Mouse (Mus musculus) testis, postnatal 10 days (tissue): ENCODE measurements around the gene Fign.

Experiments
- DNase-seq: peaks from one replicate; pipeline ENCODE4 v3.0.0; 2021; ENCODE audit warnings: low spot score

The Fign gene

GRCm38 (mm10) chr2:64059477-64059876 is 38.4 kb downstream of the Fign start:
- DNase-seq, result no peak

- DNase-seq, result no peak
Measured at GRCm38 (mm10) chr2:64048142-64048541, 49.7 kb downstream of the Fign start.

GRCm38 (mm10) chr2:64043099-64043498 is 54.7 kb downstream of the Fign start:
- DNase-seq, result no peak

DNA sequence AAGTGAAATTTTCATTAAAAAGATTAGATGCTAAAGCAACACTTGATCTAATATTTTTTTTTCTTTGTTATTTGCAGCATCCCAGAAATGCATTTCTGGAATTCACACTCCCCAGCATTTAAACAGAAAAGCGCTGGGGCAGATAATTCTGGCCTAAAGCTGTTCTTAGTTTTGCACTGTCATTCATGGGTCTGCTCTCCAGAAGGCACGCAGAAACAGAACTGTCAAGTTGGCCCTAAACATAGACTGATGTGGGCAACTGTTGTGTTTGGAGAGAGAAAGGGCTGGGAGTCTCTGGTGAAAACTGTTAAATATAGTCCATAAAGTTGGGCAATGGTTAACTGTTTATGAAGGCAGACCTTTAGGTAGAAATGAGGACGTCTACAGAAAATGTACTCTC is 62.4 kb downstream of the Fign start:
- no peak for DNase-seq

- DNase-seq, result no peak
Measured at GRCm38 (mm10) chr2:64033871-64034270, 64.0 kb downstream of the Fign start.

DNA sequence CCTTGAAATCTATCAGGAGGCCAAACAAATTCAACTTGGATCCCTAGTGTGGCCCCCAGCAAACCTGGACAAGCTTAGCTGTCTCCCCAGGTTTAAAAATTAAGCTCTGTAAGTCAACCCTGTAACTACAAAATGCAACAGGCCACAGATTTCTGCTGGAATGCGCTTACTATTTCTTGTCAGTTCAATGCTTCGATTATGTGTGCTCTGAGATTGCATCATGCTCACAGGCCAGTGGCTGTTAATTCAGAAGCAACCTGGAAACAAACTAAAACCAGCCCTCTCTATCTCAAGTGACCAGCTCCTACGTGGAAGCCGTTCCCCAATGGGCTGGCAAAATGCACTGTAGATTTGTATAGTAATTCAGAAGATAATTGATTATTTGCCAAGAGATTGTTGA is 71.9 kb downstream of the Fign start:
- DNase-seq, result no peak

DNA sequence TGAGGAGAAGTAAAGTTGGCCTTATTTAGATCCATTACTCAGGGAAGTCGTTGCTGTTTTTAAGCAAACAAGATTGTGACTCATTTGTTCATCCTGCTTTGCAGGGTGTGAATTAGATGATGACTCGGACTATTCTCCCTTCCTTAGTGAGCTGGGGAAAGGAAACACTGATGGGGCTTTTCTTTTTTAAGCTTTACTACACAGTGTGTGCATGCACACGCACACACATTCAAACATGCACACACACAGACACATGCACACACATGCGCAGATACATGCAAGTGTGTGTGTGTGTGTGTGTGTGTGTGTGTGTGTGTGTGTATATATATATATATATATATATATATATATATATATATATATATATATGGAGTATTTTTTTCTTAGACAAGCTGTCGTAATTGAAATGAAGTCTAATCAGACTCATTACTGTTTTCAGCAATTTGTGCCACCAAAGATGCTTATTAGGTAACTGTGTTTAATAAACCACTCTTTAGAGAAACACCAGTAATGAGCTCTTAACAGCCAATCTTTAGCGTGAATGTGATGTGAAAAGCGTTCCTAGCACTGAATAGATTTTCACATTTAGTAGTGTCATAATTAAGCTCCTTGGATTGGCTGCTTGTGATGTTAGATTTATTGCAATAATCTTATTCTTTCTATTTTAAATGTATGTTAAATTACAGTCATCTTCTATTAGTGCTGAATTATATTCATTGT is 103.4 kb downstream of the Fign start:
- DNase-seq, result no peak

- no peak for DNase-seq
Measured at GRCm38 (mm10) chr2:63985426-63985825, 112.4 kb downstream of the Fign start.

DNA sequence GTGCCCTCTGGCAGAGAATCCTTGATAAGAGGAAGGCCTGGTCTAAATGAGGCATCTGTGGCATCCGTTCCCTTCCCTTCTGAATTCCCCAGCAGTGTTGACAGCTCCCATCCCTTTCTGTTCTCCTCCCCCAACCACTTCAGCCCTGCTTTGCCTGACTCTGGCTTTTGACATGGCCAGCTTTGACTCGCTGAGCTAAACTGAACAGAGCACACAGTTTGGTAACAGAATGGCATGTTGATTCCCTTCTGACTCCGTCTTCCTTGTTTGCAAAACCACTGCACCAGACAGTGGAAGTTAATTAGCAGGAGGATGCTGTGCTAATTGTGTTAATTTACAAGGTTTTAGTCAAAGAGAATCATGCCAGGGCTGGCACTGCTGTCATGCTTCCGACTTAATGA is 115.5 kb downstream of the Fign start:
- no peak for DNase-seq

GRCm38 (mm10) chr2:63981449-63981848 is 116.4 kb downstream of the Fign start:
- DNase-seq, result no peak

DNA sequence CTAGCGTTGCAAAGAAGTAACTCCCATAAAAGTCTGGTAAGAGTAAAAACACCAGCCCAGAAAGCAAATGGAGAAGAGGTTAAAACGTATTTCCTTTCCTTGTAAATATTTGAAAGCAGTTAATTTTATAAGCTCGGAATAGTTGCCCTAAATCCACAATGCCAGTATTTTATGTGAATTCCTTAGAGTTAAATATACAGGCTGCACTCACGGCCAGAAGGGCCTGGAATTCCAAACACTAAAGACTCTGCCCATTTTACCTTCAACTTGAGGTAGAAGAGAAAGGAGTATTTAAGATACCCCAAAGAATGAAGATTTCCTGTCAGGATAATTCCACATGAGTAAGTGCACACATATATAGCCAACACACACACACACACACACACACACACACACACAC is 128.2 kb downstream of the Fign start:
- DNase-seq, result no peak

- no peak for DNase-seq
Measured at GRCm38 (mm10) chr2:63931041-63931440, 166.8 kb downstream of the Fign start.

DNA sequence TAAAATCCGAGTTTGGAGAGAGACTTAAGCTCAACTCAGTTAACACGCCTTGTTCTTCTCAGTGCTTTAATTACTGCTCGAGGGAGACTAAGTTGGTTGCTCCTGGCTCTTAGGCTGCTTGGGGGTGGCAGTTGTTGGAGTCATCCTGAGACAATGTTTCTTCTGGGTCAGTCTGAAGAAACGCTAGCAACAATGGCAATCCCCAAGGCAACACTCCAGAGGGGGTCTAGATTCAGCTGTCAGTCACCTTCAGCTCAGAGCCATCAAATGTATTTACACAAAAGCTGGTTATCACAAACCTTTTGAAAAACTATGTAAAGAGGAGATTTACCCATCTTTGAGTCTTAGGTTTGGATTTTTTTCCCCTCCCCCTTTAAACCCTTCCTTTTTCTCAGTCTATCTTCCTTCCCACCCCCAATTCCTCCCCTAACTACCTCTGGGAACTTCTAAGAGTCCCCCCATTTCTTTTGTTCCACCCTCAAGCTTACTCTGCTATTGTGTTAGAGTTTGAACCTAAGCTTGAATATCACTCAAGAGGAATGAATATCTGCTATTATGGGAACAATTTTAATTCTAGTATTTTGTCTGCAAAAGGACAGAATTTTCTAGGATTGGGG is 171.2 kb downstream of the Fign start:
- DNase-seq, result no peak

GRCm38 (mm10) chr2:63925721-63926235 is 172.1 kb downstream of the Fign start:
- DNase-seq, result no peak
